Mouse (Mus musculus) liver, adult 2 months (tissue): Measurements from ENCODE around the gene Mtss1l. TPM values are rescaled to one million over a fixed set of nuclear protein-coding genes. Genes with fewer than 3 reads are reported as not detected.

Source experiments
- DNase-seq: peaks from one replicate; pipeline ENCODE4 v3.0.0-alpha.2; 2011; ENCODE audit warnings: low read depth, low spot score; ENCODE audit errors: extremely low read depth
- H3K27ac ChIP-seq: fragments of 200-500 bp; replicated peaks from 2 replicates; pipeline ENCODE4 v1.5.1; 2012; ENCODE audit warnings: low read depth, mild to moderate bottlenecking, control low read depth, inconsistent platforms, low read length; ENCODE audit not compliant: insufficient read depth
- H3K27me3 ChIP-seq: fragments of 200-500 bp; 2 replicates; pipeline ENCODE4 v1.6.1; 2012; ENCODE audit warnings: mild to moderate bottlenecking, moderate library complexity, low read length, inconsistent platforms; ENCODE audit not compliant: control insufficient read depth, insufficient read depth
- H3K36me3 ChIP-seq: fragments of 200-500 bp; 2 replicates; pipeline ENCODE4 v1.6.1; 2012; ENCODE audit warnings: low read length, inconsistent platforms; ENCODE audit not compliant: control insufficient read depth, insufficient read depth
- H3K4me1 ChIP-seq: fragments of 200-500 bp; 2 replicates; pipeline ENCODE4 v1.6.1; 2011; ENCODE audit warnings: low read length; ENCODE audit not compliant: control insufficient read depth, insufficient read depth
- H3K4me3 ChIP-seq: fragments of 200-500 bp; 2 replicates; pipeline ENCODE4 v1.5.1; 2011; ENCODE audit warnings: low read depth, mild to moderate bottlenecking, control low read depth, low read length, moderate library complexity; ENCODE audit not compliant: insufficient read depth
- H3K79me2 ChIP-seq: fragments of 200-500 bp; 2 replicates; pipeline ENCODE4 v1.6.1; 2012; ENCODE audit warnings: inconsistent platforms, mild to moderate bottlenecking, low read length, moderate library complexity; ENCODE audit not compliant: control insufficient read depth, insufficient read depth
- H3K9ac ChIP-seq: fragments of 200-500 bp; 2 replicates; pipeline ENCODE4 v1.6.1; 2012; ENCODE audit warnings: low read depth, mild to moderate bottlenecking, control low read depth, inconsistent platforms, low read length
- CTCF ChIP-seq: fragments of 200-500 bp; IDR thresholded peaks from 2 replicates; pipeline ENCODE4 v1.5.1; 2011; ENCODE audit warnings: low read depth, low read length, control low read depth
- POLR2A ChIP-seq: fragments of 200-500 bp; IDR thresholded peaks from 2 replicates; pipeline ENCODE4 v1.6.1; 2011; ENCODE audit warnings: low read length, control low read depth; ENCODE audit not compliant: insufficient read depth; ENCODE audit errors: extremely low read depth
- WGBS: fragments of 180-500 bp; shearing (Covaris S2); methylation state at CpG from one replicate; pipeline ENCODE4 v1.1.7; 2018; 5-methylcytosine and 5-hydroxymethylcytosine counted together
- polyA plus RNA-seq: library from polyadenylated mRNA; depleted of rRNA; stranded (reverse); fragments of >200 nt; gene quantifications from 2 replicates; pipeline ENCODE4 v1.2.3, GENCODE M21; 2012; rRNA removed
- total RNA-seq: library from RNA; depleted of rRNA; stranded (reverse); fragments of >200 nt; gene quantifications from 2 replicates; pipeline ENCODE4 v1.2.3, GENCODE M21; 2014; rRNA removed

Mtss1l gene
- total RNA-seq (0.55 and 0.94 TPM in 2 replicates), polyA plus RNA-seq (2.5 and 3.7 TPM in 2 replicates)

GRCm38 (mm10) chr8:110720685-110721598 lies at the start of gene Mtss1l:
TSS of gene Mtss1l (plus strand) at chr8:110721476.
- Histone ChIP-seq H3K27ac (peak within 1 kb of the TSS; percentile 34; the same call in 1 of the 2 replicates), H3K36me3 (no peaks in the 10 kb centered on the region), H3K27me3 (no peaks in the 10 kb centered on the region), H3K79me2 (no peaks in the 10 kb centered on the region), H3K4me1 (no peaks in the 10 kb centered on the region; the same call in 1 of the 2 replicates), H3K4me3 (peak within 1 kb of the TSS; percentile 76), H3K9ac (peak within 1 kb of the TSS; percentile 79)
- WGBS, result 10% methylated on average over 71 of the region's 75 CpGs
- no peak for DNase-seq
- TF ChIP-seq CTCF (no peak), POLR2A (no peak)

- 84% methylated on average over 2 of the region's 2 CpGs for WGBS
- TF ChIP-seq CTCF (no peak), POLR2A (no peak)
- Histone ChIP-seq H3K79me2 (no peaks in the 10 kb centered on the region), H3K9ac (no peak overlapping the region), H3K27me3 (no peaks in the 10 kb centered on the region), H3K36me3 (peaks cover 3% of the 10 kb centered on the region; the same call in 1 of the 2 replicates), H3K4me3 (no peak overlapping the region), H3K4me1 (peaks cover 6% of the 10 kb centered on the region; the same call in 1 of the 2 replicates), H3K27ac (peak overlapping the region; percentile 58)
- no peak for DNase-seq
These were observed 49.1 kb upstream of the Mtss1l start for GRCm38 (mm10) chr8:110672133-110672532.

DNA sequence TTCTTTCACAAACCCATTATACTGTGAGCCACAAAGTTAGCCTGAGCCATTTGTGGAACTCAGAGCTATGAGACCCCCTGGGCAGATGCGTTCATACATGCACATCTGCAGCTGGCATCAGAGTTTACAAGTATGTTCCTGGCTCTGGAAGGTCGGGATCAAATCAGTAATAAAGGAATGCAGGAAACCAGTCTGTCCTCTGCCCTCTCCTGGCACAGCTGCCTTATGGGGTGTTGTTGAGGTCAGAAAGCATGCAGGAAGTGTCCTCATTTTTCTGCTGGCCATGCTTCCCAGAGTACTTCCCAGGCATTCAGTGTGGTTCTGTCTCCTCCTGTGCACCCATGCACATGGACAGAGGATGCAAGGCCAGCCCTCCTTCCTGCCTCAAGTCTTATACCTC lies 48.1 kb upstream of the Mtss1l start:
- H3K4me3 ChIP-seq, result no peak overlapping the region
- H3K27ac ChIP-seq, result no peak overlapping the region
- DNase-seq, result peak; percentile 12
- peaks cover 3% of the 10 kb centered on the region; the same call in 1 of the 2 replicates for H3K36me3 ChIP-seq
- peaks cover 6% of the 10 kb centered on the region; the same call in 1 of the 2 replicates for H3K4me1 ChIP-seq
- no peak for TF ChIP-seq CTCF
- no peak for TF ChIP-seq POLR2A
- no peak overlapping the region for H3K9ac ChIP-seq
- H3K79me2 ChIP-seq, result no peaks in the 10 kb centered on the region
- whole genome bisulfite sequencing, result 75% methylated on average over 2 of the region's 2 CpGs
- H3K27me3 ChIP-seq, result no peaks in the 10 kb centered on the region

DNA sequence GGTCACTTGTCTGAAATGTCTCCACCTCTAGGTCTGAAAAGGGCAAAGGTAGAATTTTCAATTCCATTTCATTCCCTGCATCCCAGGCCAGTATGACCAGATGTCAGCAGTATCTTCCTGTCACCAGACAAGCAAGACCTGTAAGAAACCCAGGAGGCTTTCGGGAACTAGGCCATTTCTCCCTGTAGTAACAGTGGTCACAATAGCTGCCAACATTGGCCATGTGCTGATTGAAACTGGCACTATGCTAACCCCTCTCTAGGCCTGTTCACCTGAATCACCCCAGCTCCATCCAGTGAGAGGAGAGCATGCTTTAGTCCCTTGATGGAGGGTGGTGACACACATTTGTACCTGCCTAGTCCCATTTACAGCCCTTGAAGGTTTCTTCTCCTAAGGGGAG lies 46.7 kb upstream of the Mtss1l start:
- DNase-seq, result no peak
- WGBS, result 100% methylated on average over 1 of the region's 1 CpGs

GRCm38 (mm10) chr8:110676702-110677101 lies 44.6 kb upstream of the Mtss1l start:
- H3K4me3 ChIP-seq, result no peak overlapping the region
- H3K9ac ChIP-seq, result no peak overlapping the region
- TF ChIP-seq CTCF, result no peak
- no peak for TF ChIP-seq POLR2A
- H3K36me3 ChIP-seq, result peaks cover 2% of the 10 kb centered on the region; the same call in 1 of the 2 replicates
- H3K27ac ChIP-seq, result no peak overlapping the region
- DNase-seq, result no peak
- peaks cover 6% of the 10 kb centered on the region; the same call in 1 of the 2 replicates for H3K4me1 ChIP-seq
- H3K79me2 ChIP-seq, result no peaks in the 10 kb centered on the region
- WGBS, result 85% methylated on average over 5 of the region's 5 CpGs
- no peaks in the 10 kb centered on the region for H3K27me3 ChIP-seq

More for the DNA sequence above, 46.7 kb upstream of the Mtss1l start:
- no peak overlapping the region for H3K27ac ChIP-seq
- no peak overlapping the region for H3K4me3 ChIP-seq
- peaks cover 3% of the 10 kb centered on the region; the same call in 1 of the 2 replicates for H3K36me3 ChIP-seq
- no peak overlapping the region for H3K9ac ChIP-seq
- TF ChIP-seq CTCF (no peak), POLR2A (no peak)
- H3K79me2 ChIP-seq, result no peaks in the 10 kb centered on the region
- no peaks in the 10 kb centered on the region for H3K27me3 ChIP-seq
- H3K4me1 ChIP-seq, result peaks cover 6% of the 10 kb centered on the region; the same call in 1 of the 2 replicates
